Mouse (Mus musculus) bone marrow macrophage, adult 2 months (primary cell): ENCODE results near the gene Fto. TPM values are rescaled to one million over a fixed set of nuclear protein-coding genes. Genes with fewer than 3 reads are reported as not detected.

Experiments used
- H3K27ac ChIP-seq: 2 replicates; pipeline ENCODE4 v1.5.1; 2012; ENCODE audit warnings: low read depth, low read length; ENCODE audit not compliant: insufficient read depth
- H3K4me1 ChIP-seq: 2 replicates; pipeline ENCODE4 v1.6.1; 2012; ENCODE audit warnings: low read length; ENCODE audit not compliant: control insufficient read depth, insufficient read depth
- H3K4me3 ChIP-seq: 2 replicates; pipeline ENCODE4 v1.5.1; 2012; ENCODE audit warnings: mild to moderate bottlenecking, low read length, moderate library complexity; ENCODE audit not compliant: insufficient read depth
- CTCF ChIP-seq: IDR thresholded peaks from 2 replicates; pipeline ENCODE4 v1.5.1; 2012; ENCODE audit warnings: low read depth, mild to moderate bottlenecking, low read length, moderate library complexity
- POLR2A ChIP-seq: IDR thresholded peaks from 2 replicates; pipeline ENCODE4 v1.6.1; 2012; ENCODE audit warnings: mild to moderate bottlenecking, low read depth, low read length, borderline replicate concordance
- polyA plus RNA-seq: library from polyadenylated mRNA; stranded (reverse); fragments of >200 nt; gene quantifications from 2 replicates; pipeline ENCODE4 v1.2.4, GENCODE M21; 2012; ENCODE audit not compliant: missing spikeins, insufficient read depth, insufficient read length

Gene Fto
- polyA plus RNA-seq, 1 experiment = 26.4 TPM

GRCm38 (mm10) chr8:91353062-91353461, 39.7 kb downstream of the Fto start:
- Histone ChIP-seq H3K4me1 (peaks cover 20% of the 10 kb centered on the region), H3K27ac (no peak overlapping the region), H3K4me3 (no peak overlapping the region)
- no peak for TF ChIP-seq POLR2A
- no peak for TF ChIP-seq CTCF

- TF ChIP-seq CTCF = no peak
- TF ChIP-seq POLR2A = no peak
- Histone ChIP-seq H3K4me3 (no peak overlapping the region), H3K27ac (no peak overlapping the region), H3K4me1 (peaks cover 23% of the 10 kb centered on the region)
These were observed 40.6 kb downstream of the Fto start for GRCm38 (mm10) chr8:91353907-91354306.

GRCm38 (mm10) chr8:91355301-91355905, 42.1 kb downstream of the Fto start:
- no peak overlapping the region for H3K4me3 ChIP-seq
- peaks cover 20% of the 10 kb centered on the region for H3K4me1 ChIP-seq
- H3K27ac ChIP-seq = no peak overlapping the region
- TF ChIP-seq POLR2A = no peak
- no peak for TF ChIP-seq CTCF

- TF ChIP-seq POLR2A = no peak
- TF ChIP-seq CTCF = no peak
- Histone ChIP-seq H3K27ac (no peak overlapping the region), H3K4me1 (peaks cover 20% of the 10 kb centered on the region), H3K4me3 (no peak overlapping the region)
These were observed 42.8 kb downstream of the Fto start for GRCm38 (mm10) chr8:91355956-91356699.

- no peak for TF ChIP-seq CTCF
- H3K27ac ChIP-seq = no peak overlapping the region
- peaks cover 20% of the 10 kb centered on the region for H3K4me1 ChIP-seq
- H3K4me3 ChIP-seq = no peak overlapping the region
These were observed 44.2 kb downstream of the Fto start for GRCm38 (mm10) chr8:91357493-91358014.

GRCm38 (mm10) chr8:91358016-91358415, 44.7 kb downstream of the Fto start:
- Histone ChIP-seq H3K4me1 (peaks cover 20% of the 10 kb centered on the region), H3K4me3 (no peak overlapping the region), H3K27ac (no peak overlapping the region)
- TF ChIP-seq CTCF = no peak
- no peak for TF ChIP-seq POLR2A

- no peak for TF ChIP-seq CTCF
- no peak for TF ChIP-seq POLR2A
- Histone ChIP-seq H3K27ac (no peak overlapping the region), H3K4me3 (no peak overlapping the region), H3K4me1 (peaks cover 20% of the 10 kb centered on the region)
These were observed 46.2 kb downstream of the Fto start for GRCm38 (mm10) chr8:91359511-91359910.

- Histone ChIP-seq H3K4me1 (peaks cover 16% of the 10 kb centered on the region), H3K4me3 (no peak overlapping the region), H3K27ac (no peak overlapping the region)
- no peak for TF ChIP-seq POLR2A
- TF ChIP-seq CTCF = no peak
These were observed 47.5 kb downstream of the Fto start for GRCm38 (mm10) chr8:91360644-91361357.

- Histone ChIP-seq H3K4me3 (no peak overlapping the region), H3K27ac (no peak overlapping the region), H3K4me1 (no peaks in the 10 kb centered on the region; the same call in 1 of the 2 replicates)
- TF ChIP-seq CTCF (no peak), POLR2A (no peak)
These were observed 50.0 kb downstream of the Fto start for GRCm38 (mm10) chr8:91363272-91363860.

GRCm38 (mm10) chr8:91364216-91364615, 50.9 kb downstream of the Fto start:
- Histone ChIP-seq H3K4me3 (no peak overlapping the region), H3K4me1 (peaks cover 2% of the 10 kb centered on the region), H3K27ac (no peak overlapping the region)
- TF ChIP-seq POLR2A (no peak), CTCF (no peak)
